Mouse (Mus musculus) small intestine, adult 10 weeks (tissue): Measurements from ENCODE around the gene Golga7b. TPM values are rescaled to one million over a fixed set of nuclear protein-coding genes. Genes with fewer than 3 reads are reported as not detected.

ENCODE experiments used
- polyA plus RNA-seq: library from polyadenylated mRNA; stranded (reverse); fragments of 350-450 nt; fragmentation: Illumina TruSeq; extraction: RNeasy Lipid Tissue Mini Kit (QIAGEN cat#74804); gene quantifications from one replicate; pipeline ENCODE4 v1.2.3, GENCODE M21; 2014; ENCODE audit warnings: low replicate concordance

Gene Golga7b
- 0.30 TPM for polyA plus RNA-seq

GRCm38 (mm10) chr19:42247519-42247918, at the start of gene Golga7b:
TSS of gene Golga7b (plus strand) at chr19:42247574.

GRCm38 (mm10) chr19:42201696-42202381, 45.5 kb upstream of the Golga7b start, which contains the start of gene Sfrp5:
TSS of gene Sfrp5 (minus strand) at chr19:42202252.

Other genes starting within 250 kb of the Golga7b start
- not detected for gene Ankrd2, start 211.6 kb upstream of the Golga7b start, polyA plus RNA-seq
- 0.71 TPM for gene Hoga1, start 202.0 kb upstream of the Golga7b start, polyA plus RNA-seq
- not detected for gene 4933411K16Rik, start 195.3 kb upstream of the Golga7b start, polyA plus RNA-seq
- gene Morn4, start 161.2 kb upstream of the Golga7b start, polyA plus RNA-seq: not detected
- gene Pi4k2a, start 157.1 kb upstream of the Golga7b start, polyA plus RNA-seq: 6.3 TPM
- gene Avpi1, start 118.5 kb upstream of the Golga7b start, polyA plus RNA-seq: not detected
- 3.7 TPM for gene Marveld1, start 100.2 kb upstream of the Golga7b start, polyA plus RNA-seq
- gene Zfyve27, start 83.6 kb upstream of the Golga7b start, polyA plus RNA-seq: 8.5 TPM
- 0.45 TPM for gene Sfrp5, start 45.3 kb upstream of the Golga7b start, polyA plus RNA-seq
- gene Crtac1, start 184.2 kb downstream of the Golga7b start, polyA plus RNA-seq: not detected